Mouse (Mus musculus) erythroblast, embryonic 14.5 days (primary cell): Measurements from ENCODE around the gene Rplp0.

Source experiments
- GATA1 ChIP-seq: IDR thresholded peaks from 2 replicates; pipeline ENCODE4 v1.6.1; 2012; ENCODE audit warnings: low read length, inconsistent platforms, mixed read lengths
- TAL1 ChIP-seq: IDR thresholded peaks from 3 replicates; pipeline ENCODE4 v1.6.1; 2012; ENCODE audit warnings: low read length, inconsistent platforms, mixed read lengths

DNA sequence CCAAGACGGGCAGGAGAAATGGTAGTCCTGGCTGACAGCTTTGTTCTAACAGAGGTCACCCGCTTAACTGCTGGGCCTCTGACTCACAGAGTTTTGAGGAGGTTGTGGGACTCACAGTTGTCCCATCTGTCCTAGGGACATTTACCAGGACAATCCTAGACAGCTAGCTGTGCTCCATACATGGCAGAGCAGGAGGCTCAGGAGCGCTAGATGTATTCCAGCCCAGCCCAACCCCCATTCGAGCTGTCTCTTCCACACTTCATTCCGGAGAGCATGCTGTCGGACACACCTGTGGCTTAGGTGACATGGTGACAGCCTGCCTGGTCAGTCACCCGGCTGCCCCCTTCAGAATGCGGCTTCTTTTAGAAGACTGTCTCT lies 29.9 kb upstream of the Rplp0 start:
- TF ChIP-seq GATA1, result no peak
- no peak for TF ChIP-seq TAL1
